Mouse (Mus musculus): ENCODE measurements around the gene Akap2.

The Akap2 gene

GRCm38 (mm10) chr4:57762424-57762823, 45.0 kb downstream of the Akap2 start:
- DNase-seq (ENCODE audit: low read depth, low spot score) = no peak

DNA sequence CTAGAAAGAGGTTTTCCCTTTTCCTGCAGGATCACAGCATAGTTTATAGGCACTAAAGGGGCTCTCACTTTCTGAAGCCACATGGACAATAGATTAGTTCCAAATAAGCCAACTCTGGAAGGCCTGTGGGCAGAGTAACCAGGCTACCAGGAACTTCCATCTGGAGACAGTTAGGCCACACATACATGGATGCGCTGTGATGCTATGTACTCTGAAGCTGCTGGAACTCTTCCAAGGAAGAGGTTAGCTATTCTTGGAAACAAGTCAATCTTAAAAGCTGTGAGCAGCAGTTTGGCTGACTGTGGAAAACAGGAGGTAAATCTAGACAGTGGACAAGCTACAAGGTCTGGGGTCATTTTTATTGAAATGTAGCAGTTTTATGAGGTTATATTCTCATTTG, 46.9 kb downstream of the Akap2 start:
- DNase-seq (ENCODE audit: low read depth, low spot score) = no peak

DNA sequence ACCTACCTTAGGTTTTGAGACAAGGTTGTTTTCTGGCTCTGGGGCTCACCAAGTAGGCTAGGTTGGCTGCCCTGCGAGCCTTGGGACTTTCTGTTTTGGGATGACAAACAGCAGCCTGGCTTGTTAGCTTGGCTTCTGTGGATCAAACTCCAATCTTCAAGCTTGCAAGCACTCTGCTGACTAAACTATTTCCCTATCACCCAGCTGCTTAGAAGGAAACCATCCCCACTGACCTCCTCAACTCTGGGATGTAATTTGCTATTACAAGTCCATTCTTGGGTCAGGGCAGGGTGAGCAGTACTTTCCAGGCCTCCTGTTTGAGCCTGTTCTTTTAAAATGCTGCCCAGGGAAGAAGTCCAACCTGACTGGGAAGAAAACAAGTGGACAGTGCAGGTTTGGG, 47.5 kb downstream of the Akap2 start:
- DNase-seq (ENCODE audit: low read depth, low spot score) = no peak

- no peak for DNase-seq (ENCODE audit: low read depth, low spot score)
Observed at GRCm38 (mm10) chr4:57765806-57766205, 48.3 kb downstream of the Akap2 start.

- no peak for DNase-seq (ENCODE audit: low read depth, low spot score)
Observed at GRCm38 (mm10) chr4:57769007-57769406, 51.5 kb downstream of the Akap2 start.

GRCm38 (mm10) chr4:57770185-57770823, 52.8 kb downstream of the Akap2 start:
- DNase-seq (ENCODE audit: low read depth, low spot score) = no peak

- no peak for DNase-seq (ENCODE audit: low read depth, low spot score)
Observed at GRCm38 (mm10) chr4:57771558-57772219, 54.2 kb downstream of the Akap2 start.

DNA sequence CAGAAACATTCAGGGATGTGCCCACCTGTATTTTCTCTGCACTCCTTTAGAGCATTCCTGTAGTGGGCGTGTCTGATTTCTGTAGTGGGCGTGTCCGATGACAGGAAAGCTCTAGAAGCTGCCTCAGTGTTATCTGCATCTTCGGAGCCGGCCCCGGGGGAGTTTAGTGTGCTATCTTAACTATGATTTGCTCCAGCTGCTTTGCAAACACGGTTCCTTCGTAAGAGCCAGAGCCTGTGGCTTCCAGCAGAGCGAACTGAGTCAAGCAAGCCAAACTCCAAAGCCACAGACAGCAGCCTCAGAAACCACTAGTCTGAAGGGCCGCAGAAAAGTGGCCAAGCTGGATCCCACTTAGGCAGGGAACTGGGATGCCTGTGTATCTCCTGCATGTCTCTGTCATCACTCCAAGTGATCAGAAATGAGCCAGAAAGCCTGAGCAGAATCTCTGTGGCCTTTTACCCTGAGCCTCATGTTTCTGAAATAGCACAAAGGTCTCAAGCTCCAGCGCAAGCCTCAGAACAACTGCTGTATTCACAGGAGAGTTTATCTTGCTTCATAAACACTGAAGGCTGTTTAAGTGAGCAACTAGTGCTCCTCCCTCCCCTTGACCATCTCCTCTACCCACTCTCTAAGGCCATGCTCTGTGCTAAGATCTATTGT, 55.5 kb downstream of the Akap2 start:
- no peak for DNase-seq (ENCODE audit: low read depth, low spot score)

DNA sequence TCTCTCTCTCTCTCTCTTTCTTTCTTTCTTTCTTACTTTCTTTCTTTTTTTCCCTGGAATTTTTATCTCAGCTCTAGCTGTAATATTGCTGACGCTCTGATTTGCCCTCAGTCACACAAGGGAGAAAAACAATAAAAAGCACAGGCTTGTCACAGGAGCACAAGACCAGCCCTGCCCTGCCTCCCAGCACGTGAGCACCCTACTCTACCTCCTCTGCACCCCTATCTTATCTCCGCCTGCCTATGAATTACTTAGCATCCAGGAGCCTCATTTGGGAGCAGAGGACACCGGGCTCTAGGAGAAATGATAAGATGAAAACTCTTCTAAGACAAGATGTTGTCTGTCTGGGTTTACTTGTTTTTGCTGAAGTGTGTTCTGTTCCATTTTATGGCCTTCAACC, 57.1 kb downstream of the Akap2 start:
- no peak for DNase-seq (ENCODE audit: low read depth, low spot score)

DNA sequence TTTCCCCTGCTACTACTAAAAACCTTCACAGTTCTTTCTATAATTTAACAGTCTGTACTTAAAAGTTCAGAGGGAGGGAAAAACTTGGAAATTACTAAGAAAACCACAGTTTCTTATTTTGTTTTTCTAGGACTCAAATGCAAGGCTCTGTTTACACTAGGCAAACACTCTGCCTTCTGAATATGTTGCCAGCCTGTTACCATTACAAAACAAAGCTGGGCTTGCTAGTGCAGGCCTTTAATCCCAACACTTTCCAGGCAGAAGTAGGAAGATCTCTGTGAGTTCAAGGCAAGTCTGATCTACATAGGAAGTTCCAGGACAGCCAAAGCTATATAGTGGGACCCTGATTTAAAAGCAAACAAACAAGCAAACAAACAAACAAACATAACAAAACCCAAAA, 58.1 kb downstream of the Akap2 start:
- no peak for DNase-seq (ENCODE audit: low read depth, low spot score)

GRCm38 (mm10) chr4:57780403-57780802, 62.9 kb downstream of the Akap2 start:
- DNase-seq (ENCODE audit: low read depth, low spot score) = no peak

GRCm38 (mm10) chr4:57780833-57781641, 63.6 kb downstream of the Akap2 start:
- no peak for DNase-seq (ENCODE audit: low read depth, low spot score)

GRCm38 (mm10) chr4:57781994-57782393, 64.5 kb downstream of the Akap2 start:
- DNase-seq (ENCODE audit: low read depth, low spot score) = no peak

DNA sequence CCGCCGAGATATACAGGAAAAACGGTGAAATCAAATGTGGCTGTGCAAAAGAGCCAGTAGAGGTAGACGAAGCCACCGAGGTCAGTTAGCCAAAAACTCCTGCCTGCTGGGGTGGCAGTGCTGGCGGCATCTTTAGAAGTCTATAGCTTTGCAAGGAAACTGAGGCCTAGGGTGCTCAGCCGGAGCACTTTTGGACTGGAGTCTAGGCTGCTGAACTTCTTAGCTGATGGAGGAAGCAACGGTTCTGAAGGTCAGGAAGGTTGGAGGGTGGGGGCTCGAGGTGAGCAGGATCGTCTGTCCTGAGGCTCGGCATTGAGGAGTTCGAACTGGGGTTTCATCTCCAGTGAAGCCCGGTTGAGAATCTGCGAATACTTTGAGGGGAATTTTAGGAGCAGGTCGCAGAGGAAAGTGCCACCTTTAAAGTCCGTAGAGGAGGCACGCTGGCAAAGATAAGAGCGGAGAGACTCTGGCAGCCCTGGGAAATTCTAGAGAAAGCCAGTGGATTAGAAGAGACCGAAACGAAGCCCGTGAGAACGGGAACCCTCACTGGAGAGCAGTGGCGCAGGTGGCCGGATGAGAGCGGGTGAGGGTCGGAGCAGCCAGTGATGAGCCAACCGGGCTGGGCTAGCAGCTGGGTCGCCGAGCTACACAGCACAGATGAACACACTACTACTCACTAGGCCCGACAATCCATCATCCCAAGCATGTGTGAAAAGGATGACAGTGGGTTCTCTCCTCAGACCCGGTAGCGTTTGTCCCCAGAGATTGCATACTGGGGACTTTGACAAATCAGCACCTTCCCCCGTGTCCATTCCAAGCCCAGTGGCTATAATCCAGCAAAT, 65.3 kb downstream of the Akap2 start:
- DNase-seq (ENCODE audit: low read depth, low spot score) = no peak

DNA sequence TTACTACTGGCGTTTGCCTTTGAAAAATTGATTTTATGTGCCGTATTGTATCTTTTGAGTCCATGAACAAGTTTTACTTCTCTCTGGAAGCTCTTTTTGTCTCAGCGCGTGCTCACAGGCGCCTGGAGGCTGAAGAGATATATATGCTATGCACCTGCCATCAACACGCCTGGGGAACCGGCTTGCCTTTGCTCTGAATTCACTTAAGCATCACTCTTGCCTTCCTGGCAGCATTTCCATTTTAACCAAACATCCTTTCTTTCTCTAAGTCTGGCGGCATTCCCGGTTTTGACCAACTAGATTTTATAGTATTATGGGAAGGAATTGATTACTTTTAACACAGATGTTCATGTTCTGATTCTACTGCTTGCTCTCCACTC, 65.9 kb downstream of the Akap2 start:
- no peak for DNase-seq (ENCODE audit: low read depth, low spot score)

DNA sequence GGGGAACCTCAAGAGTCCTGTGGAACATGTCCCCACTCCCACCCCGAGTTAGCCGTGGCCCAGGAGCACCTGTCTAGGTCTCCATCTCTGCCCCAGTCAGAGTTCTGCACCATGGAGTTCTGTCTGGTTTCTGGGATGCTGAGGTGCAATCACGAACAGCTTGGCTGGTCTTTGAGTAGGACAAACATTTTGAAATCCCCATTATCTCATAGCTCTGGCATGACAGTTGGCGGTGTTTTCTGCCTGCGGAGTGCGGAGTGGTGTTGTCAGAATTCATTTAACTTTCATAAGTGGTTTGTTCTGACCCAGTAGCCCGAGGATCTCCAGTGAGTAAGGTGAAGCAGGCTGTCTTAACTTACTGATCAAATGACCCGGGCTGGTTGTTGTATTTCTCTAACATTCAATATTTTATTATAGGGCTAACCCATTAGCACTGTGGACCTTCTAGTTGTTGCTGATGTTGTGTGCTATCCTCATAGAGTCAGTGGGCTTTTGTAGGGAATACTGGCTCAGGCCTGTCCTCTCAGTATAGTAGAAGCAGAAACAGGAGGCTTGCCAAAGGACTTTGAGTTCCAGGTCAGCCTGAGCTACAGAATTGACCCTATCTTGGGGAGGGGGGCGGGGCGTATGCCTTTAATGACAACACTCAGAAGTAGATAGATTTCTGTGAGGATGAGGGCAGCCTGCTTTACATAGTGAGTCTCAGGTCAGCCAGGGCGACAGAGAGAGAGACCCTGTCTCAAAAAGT, 66.6 kb downstream of the Akap2 start:
- no peak for DNase-seq (ENCODE audit: low read depth, low spot score)

- no peak for DNase-seq (ENCODE audit: low read depth, low spot score)
Observed at GRCm38 (mm10) chr4:57788709-57789108, 71.3 kb downstream of the Akap2 start.

DNA sequence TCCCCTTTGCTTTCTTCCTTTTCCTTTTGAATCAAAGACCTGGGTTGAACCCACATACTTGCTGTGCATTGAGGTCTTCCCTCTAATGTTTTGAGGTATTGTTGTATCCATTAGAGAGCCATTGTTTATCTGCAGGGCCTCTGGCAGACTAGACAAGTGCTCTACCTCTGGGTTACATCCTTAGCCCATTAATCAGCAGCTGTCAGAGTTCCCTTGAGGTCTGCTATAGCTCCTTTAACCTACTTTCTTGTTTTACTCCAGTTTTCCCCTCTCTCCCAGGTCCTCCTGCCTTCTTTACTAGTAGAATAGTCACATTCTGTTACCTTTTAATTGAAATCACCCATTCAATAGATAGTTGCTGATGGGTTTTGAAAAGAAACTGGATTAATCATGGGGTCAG, 71.7 kb downstream of the Akap2 start:
- DNase-seq (ENCODE audit: low read depth, low spot score) = no peak

GRCm38 (mm10) chr4:57793989-57794388, 76.5 kb downstream of the Akap2 start:
- no peak for DNase-seq (ENCODE audit: low read depth, low spot score)

- DNase-seq (ENCODE audit: low read depth, low spot score) = no peak
Observed at GRCm38 (mm10) chr4:57794547-57794946, 77.1 kb downstream of the Akap2 start.

All from retina, adult 2 months (tissue).